Mouse (Mus musculus) frontal cortex, postnatal 10 days (tissue): ENCODE data around the gene Spock1.

Experiments used
- DNase-seq, 2 experiments: peaks; one replicate each; pipeline ENCODE4 v3.0.0; 2022; ENCODE audit warnings: low spot score in 2 of 2, mixed read lengths in 1 of 2

Gene Spock1

DNA sequence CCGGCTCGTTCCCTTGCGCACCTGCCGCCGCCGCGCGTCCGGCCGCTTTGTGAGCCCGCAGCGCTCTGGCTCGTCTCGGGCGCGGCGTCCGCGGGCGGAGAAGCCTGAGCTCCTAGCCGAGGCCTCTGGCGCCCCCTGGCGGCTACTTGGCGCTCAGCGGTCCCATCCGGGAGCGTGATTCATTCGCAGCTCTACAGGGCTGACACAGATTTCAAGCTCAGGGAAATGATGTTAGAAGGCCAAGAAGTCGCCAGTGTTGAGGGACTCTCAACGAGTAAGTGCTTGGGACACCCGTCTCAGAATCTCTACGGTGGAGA, at the start of gene Spock1:
Gene Spock1, minus strand, starts transcription at position 67 of the 317 bp plus-strand sequence.
- DNase-seq = peak; percentile 66 to 89

DNA sequence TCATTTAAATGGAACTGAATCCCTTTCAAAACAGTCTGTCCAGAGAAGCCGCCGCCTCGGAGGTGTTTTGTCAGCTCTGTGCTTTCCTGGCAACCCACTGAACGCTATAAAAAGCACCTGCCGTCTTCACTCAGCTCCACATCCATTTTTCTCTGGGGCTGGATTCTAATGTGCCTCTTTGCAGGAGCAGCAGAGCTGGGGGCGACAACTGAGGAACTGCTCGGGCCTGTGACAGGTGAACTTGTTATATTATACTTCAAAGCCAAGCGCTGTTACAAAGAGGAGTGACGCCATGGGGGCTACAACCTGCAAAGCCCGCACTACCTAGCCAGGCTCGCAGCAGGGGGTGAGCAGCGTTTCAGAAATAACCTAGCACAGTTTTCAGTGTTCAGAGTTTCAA, 42.0 kb upstream of the Spock1 start:
- peak in 1 of 2 experiments; percentile 29 for DNase-seq

GRCm38 (mm10) chr13:57949513-57949912, 41.4 kb upstream of the Spock1 start:
- DNase-seq = no peak

DNA sequence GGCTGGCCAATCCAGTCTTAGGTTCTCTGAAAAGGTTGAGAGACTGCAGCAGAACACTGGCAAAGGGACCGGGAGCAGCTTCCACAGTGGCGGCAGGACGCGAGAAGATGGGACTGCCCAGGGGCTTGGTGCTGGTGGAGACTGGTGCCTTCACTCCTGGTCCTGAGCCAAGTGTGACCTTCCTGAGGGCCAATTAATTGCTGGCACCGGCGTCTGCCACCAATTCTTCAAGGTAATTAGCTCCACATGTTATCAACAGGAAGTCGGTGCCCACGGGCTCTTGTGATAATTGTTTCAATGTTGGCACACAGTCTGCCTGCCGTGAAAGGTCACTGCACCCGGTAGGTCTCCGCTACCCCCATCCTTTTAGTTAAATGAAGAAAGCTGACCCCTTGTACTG, 37.1 kb upstream of the Spock1 start:
- DNase-seq = no peak

DNA sequence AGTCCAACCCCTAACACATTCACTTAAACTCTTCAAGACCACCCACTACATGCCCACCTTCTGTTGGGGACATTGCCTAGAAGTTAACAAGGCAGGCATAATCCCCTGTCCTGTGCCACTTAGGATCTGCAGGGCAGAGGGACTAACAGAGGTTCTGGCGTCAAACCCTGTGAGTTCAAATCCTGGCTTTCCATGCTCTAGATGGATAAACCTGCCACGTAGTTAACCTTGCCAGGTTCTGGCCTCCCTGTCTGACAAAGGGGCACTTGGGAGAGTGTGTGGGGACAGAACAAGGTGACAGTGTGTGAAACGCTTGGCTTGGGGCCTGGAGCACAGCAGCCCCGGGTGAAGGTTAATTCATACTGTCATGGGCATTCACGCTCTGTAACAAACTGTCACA, 36.3 kb upstream of the Spock1 start:
- DNase-seq = no peak

GRCm38 (mm10) chr13:57943900-57944299, 35.8 kb upstream of the Spock1 start:
- no peak for DNase-seq

DNA sequence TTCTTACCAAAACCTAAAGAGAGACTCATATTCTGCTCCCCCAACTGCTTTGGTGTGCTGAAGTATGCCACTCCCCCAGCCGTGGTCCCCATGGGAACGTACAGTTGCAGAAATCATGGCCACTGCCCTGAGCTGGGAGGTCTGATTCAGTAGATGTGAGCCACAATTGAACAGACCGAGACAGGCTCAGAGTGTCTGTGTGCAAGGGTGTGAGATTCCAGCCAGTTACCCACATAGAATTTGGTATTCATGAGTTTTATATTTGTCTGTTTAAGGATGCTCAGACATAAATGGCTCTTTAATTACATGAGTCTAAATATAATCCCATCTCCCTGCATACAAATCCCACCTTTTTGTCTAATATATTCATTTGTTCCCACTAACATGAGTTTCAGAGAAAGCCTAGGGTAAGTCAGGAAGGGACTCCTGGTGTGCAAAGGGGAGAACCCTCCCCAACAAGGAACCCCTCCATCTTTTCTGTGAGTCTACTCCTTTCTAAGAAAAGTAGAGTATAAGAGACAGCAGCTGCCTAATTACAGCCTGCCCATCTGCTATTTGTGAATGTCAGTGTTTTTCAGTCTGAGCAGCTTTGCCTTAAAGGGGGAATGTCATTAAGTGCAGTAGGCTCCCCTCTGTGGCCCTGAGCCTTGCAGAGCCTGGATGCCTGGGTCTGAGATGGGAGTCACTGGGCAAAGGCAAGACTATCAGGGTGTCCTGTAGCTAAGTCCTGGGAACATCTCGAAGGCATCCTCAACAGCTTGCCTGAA, 29.5 kb upstream of the Spock1 start:
- DNase-seq = peak in 1 of 2 experiments; percentile 23

- DNase-seq = no peak
These were observed 23.9 kb upstream of the Spock1 start for GRCm38 (mm10) chr13:57931998-57932397.

- no peak for DNase-seq
These were observed 23.2 kb upstream of the Spock1 start for GRCm38 (mm10) chr13:57931376-57931775.

DNA sequence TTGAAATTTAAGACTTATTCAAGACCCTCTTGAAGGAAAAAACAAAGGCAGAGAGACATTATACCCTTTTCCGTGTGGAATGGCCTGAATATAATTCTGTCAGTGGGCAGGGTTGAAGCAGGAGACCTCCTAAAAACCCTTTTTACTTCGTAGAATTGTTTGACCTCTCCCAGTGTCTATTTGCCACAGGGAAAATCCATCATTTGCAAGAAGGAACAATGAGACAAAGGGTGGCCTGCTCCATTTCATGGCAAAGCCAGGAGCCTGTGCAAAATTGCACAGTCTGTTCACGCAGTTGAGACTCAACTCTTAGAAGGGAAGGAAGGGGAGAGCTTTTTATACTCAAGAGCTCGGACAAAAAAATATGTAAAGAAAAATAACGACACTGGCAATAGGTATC, 22.6 kb upstream of the Spock1 start:
- DNase-seq = no peak

DNA sequence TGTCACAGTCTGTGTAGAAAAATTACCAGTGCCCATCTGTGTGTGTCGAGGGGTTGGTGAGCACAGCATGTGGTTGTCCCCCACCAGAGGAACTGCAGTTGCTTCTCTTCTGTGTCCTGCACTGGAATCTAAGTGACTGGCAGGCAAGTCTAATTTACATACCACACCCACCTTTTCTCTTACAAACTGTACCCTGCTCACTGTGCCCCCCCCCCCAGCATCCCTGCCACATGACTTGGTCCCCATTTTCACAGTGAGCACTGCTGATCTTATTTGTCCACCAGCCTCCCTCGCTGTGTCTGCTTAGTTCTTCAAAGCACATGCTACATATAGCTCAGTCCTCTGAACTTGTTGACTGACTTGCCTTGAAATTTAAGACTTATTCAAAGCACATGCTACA, 22.2 kb upstream of the Spock1 start:
- DNase-seq = no peak

DNA sequence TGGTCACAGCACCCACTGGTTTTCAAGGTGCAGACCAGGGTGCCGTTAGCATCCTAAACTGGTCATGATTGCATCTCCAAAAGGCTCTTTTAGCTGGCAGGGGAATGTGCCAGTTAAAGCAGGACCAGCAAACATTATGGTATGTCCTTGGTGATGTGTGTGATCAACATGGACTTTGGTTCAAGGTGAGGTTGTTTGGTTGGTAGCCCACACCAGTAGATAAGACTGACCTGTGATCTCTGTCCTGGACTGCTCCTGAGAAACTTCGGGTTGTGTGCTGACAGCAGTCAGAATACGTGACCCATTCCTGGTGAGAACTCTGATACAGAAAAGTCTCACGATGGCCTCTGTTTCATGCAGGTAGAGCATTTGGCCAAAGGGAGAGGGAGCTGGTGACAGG, 11.8 kb upstream of the Spock1 start:
- DNase-seq = no peak

- peak in 1 of 2 experiments; percentile 20 for DNase-seq
These were observed 3.0 kb upstream of the Spock1 start for GRCm38 (mm10) chr13:57911171-57911570.

DNA sequence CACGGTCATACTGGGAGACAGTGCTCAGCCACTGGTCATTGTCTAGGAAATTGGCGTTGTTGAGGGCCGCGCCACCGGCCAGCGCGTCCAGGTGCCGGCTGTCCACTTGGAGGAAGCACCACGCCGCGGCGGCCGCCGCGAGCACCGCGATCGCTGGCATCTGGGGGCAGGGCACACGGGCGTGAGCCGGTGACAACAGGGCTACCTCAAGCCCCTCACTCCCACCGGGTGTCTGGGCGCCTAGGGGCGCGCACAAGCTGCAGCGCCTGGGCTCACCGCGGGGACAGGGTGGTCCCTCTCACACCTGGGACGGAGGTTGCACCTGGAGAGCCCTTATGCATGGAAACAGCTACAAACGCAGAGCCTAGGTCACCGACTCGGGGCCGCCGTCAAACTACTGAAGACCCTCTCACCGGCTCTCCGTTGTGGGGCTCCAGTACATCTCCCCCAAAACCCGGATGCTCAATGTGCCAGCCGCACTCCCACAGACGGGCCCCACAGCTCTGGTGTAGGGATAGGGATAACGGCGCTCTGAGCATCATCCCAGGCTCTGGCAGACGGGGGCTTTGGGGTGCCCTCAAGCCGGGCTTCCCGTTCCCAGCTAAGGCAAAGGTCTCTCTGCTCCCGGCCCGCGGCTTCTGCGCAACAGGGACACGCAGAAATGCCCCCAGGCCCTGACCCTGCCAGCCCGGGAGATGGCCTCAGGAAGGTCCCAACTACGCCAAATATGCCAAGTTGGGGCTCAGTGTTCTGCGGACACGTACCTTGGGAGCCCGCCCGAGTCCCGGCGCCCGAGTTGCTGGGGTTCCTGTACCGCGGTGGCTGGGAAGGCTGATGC, 485 bp downstream of the Spock1 start:
- DNase-seq = no peak

DNA sequence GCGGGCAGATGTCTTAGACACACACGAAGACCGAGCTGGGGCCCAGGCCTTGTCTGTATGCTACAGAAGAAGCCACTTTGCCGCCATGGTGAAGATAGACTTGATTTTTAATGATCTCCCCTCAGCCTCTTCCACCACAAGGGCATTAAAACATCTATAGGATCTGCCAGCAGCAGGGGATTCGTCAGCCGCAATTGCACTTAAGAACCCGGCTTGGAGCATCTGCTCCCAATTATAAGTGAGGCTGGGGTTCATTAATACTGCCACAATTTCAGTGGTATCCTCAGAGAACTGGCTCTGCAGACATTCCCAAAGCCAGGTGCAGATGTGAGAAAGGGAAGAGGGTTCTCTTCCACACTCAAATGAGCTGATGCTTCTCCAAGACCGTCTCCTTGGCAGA, 13.5 kb downstream of the Spock1 start:
- no peak for DNase-seq

DNA sequence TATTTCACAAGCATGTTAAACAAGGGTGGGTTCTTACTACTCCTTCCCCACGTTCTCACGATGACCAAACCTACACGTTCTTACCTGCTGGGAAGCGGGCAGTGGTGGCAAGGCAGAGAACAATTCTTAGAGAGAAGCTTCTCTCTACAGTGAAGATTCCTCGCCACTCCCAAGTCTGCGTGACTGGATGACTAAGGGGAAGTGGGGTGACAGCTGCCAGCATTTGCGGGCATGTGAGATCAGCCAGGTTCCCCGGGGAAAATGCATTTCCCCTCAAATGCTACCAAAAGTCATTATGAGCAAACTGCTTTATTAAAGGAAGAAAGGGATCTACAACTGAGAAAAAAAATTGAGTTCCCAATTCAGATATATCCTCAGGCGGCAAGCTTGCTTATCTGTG, 18.4 kb downstream of the Spock1 start:
- DNase-seq = no peak

DNA sequence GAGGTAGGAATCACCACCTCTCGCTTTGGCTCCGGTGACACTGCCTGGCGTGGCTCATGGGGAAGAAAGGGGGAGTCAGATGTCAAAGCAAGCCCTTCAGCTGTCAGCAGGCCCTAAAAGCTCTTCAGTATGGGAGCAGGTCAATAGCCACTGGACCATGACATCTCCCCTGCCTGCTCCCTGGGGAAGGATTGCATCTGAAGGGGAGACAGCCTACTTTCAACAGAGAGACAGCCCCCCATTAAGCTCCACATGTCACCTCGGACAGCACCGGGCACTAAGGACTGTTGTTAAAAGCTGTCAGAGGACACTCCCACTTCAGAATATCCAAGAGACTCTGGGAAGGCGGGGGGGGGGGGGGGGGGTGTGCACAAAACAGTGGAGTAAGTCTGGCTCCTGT, 19.1 kb downstream of the Spock1 start:
- DNase-seq = no peak

DNA sequence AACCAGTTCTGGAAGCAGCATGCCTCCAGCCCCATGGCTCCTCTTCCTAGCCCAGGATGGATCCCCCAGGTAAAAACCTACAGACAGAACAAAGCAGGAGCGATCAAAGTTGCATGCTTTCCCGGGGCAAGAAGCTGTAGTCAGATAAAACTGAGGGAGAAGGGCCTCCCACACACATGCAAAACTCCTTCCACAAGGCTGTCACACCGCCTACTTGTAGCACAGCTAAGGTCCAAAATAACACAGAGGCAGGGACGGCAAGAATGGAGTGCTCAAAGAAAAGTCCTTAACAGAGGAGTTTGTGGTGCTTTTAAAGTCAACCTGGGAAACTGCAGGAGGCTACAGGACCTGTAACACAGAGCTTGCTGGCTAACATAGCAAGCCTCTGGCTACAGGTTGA, 28.3 kb downstream of the Spock1 start:
- peak in 1 of 2 experiments; percentile 31 for DNase-seq

DNA sequence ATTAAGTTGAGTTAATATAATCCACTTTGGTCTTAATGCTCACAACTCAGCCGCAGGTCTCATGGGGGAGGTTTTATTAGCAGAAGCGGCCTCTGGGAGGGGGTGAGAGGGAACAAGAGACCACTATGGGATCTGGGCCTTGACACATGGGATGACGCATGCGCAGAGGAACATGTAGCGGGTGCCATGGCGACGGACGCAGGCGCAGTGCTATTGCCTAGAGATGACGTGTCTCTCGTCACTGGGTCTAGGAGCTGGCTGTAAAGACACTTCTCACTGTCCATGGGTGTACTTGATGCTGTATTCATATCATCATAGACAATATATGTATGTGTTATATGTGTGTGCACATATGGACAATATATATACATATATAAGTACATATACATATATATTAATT, 29.3 kb downstream of the Spock1 start:
- no peak for DNase-seq

DNA sequence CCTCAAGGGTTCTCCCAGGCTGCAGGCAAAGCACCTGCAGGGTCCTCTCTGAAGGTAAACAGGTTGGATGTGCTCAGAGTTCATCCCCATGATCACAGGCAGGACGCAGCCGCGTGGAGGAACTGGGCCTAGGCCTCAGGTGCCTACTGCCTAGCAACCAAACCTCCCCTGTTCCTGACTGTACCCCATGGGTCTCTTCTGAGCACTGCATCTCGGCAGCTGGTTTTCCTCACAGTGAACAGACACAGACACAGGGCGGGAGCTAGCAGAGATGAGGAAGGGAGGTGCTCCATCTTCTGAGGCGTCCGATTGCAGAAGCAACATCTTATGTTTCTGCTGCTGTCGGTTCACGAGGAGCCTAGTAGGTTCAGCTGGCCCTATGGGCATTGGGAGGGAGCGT, 30.4 kb downstream of the Spock1 start:
- no peak for DNase-seq

DNA sequence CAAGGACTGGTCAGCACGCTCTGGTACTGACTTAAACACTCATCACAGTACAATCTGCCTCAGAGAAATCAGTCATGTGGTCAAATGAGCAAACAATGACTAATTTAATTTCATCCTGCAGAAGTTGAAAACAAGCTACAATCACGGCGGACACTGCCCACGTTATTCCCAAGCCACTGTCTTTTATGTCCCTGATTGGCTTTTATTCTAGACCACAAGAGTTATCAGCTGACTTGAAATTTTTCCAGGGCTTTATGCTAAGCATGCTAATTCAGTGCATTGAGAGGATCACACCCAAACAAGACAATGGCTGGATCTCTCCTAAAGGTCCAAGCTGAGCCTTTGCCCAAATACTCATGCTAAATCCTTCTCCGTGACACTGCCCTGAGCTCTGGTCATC, 31.2 kb downstream of the Spock1 start:
- no peak for DNase-seq

GRCm38 (mm10) chr13:57870058-57870457, 38.1 kb downstream of the Spock1 start:
- no peak for DNase-seq

DNA sequence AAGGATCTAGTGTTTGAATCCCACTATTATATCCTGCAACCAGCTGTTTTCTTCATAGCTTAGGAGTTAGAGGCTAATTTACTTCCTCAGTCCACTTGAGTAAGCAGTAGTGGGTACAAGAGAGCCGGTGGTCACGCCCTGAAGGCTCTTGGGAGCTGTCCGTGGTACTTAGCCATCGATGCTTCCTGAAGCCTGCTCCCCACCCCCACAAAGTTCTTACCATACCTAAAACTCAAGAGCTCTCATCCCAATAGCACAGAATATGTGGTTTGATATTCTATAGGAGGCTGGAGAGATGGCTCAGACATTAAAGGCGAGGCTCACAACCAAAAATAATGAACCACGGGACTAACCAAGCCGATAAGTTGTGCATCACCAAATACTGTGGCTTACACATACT, 40.5 kb downstream of the Spock1 start:
- no peak for DNase-seq
